36 mouse cellular contexts compared by ENCODE assay signal in genomic region chr3:107611394-107611793, GRCm38 (mm10). TPM values are rescaled to one million over a fixed set of nuclear protein-coding genes. Genes with fewer than 3 reads are reported as not detected.
"Had no signal": no experiment of that assay in that cellular context is flagged by ENCODE, and none has a peak within 500 bp of the region (broad histone marks: within the 10 kb centered on the region; RNA-seq: fewer than 3 reads in every experiment).

No protein-coding gene starts in this region.

- H3K4me3 ChIP-seq: gastrocnemius, adult 2 months; hindbrain, embryonic 10.5 days; hindbrain, embryonic 12.5 days; intestine, embryonic 15.5 days; layer of hippocampus, adult 2 months; left cerebral cortex, adult 2 months; limb, embryonic 10.5 days; limb, embryonic 12.5 days; liver, embryonic 13.5 days; liver, embryonic 15.5 days had no signal

- H3K9ac ChIP-seq: hindbrain, embryonic 12.5 days; hindbrain, embryonic 14.5 days; intestine, embryonic 15.5 days; limb, embryonic 12.5 days; liver, embryonic 13.5 days; liver, embryonic 15.5 days; liver, postnatal 0 days had no signal

- H3K27ac ChIP-seq: gastrocnemius, adult 2 months; hindbrain, embryonic 10.5 days; hindbrain, embryonic 12.5 days; hindbrain, embryonic 14.5 days; intestine, embryonic 15.5 days; layer of hippocampus, adult 2 months; left cerebral cortex, adult 2 months; limb, embryonic 10.5 days; limb, embryonic 12.5 days; liver, embryonic 13.5 days; liver, embryonic 15.5 days had no signal

- H3K27me3 ChIP-seq: intestine, embryonic 15.5 days; limb, embryonic 12.5 days; liver, embryonic 15.5 days had no signal

- ATAC-seq: hindbrain, embryonic 16.5 days; inflammation-experienced regulatory T-cells, adult 6 months; intestine, embryonic 15.5 days; intestine, postnatal 0 days; liver, postnatal 0 days had no signal

- H3K9me3 ChIP-seq: hindbrain, embryonic 10.5 days; hindbrain, embryonic 12.5 days; intestine, embryonic 15.5 days; limb, embryonic 10.5 days; limb, embryonic 12.5 days; liver, embryonic 13.5 days; liver, embryonic 15.5 days had no signal

- DNase-seq: gastrocnemius, adult 2 months; gastrocnemius, postnatal 10 days; gastrocnemius, postnatal 25 days; heart, postnatal 14 days; heart, postnatal 4 days; kidney, adult 18-20 months; kidney, adult 8-10 months; kidney, postnatal 10 days; kidney, postnatal 25 days; liver; liver, embryonic 13.5 days; liver, postnatal 0 days had no signal

- H3K4me2 ChIP-seq: hindbrain, embryonic 12.5 days; hindbrain, embryonic 14.5 days; intestine, embryonic 15.5 days; limb, embryonic 12.5 days; liver, embryonic 11.5 days; liver, embryonic 13.5 days; liver, embryonic 15.5 days had no signal

- H3K4me1 ChIP-seq: hindbrain, embryonic 12.5 days; intestine, embryonic 15.5 days; limb, embryonic 12.5 days had no signal

RNA-seq across cellular contexts. Expression of gene Alx3, which starts 16.6 kb away (rescaled TPM):
- total RNA-seq: gastrocnemius, adult 2 months; gastrocnemius, postnatal 10 days; gastrocnemius, postnatal 25 days; gastrocnemius, postnatal 4 days; granulocyte monocyte progenitor cell, adult 5-6 weeks; heart, adult 8-10 months; heart, postnatal 14 days; heart, postnatal 4 days had no signal
- polyA plus RNA-seq: hindbrain, embryonic 14.5 days; inflammation-experienced regulatory T-cells, adult 6 months; intestine, postnatal 0 days; kidney, embryonic 16.5 days; liver, postnatal 0 days had no signal

RNA-seq across cellular contexts. Expression of gene Gm10961, which starts 19.7 kb away (rescaled TPM):
- total RNA-seq: gastrocnemius, adult 2 months; gastrocnemius, postnatal 10 days; gastrocnemius, postnatal 25 days; gastrocnemius, postnatal 4 days; granulocyte monocyte progenitor cell, adult 5-6 weeks; heart, adult 8-10 months; heart, postnatal 14 days; heart, postnatal 4 days; layer of hippocampus, adult 2 months; layer of hippocampus, postnatal 10 days; layer of hippocampus, postnatal 25 days; left cerebral cortex, adult 2 months; left cerebral cortex, postnatal 14 days; left cerebral cortex, postnatal 36 days had no signal
- polyA plus RNA-seq: frontal cortex, adult 2 months; hindbrain, embryonic 10.5 days; hindbrain, embryonic 12.5 days; hindbrain, embryonic 14.5 days; hindbrain, embryonic 16.5 days; inflammation-experienced regulatory T-cells, adult 6 months; intestine, embryonic 15.5 days; intestine, postnatal 0 days; kidney, embryonic 14.5 days; kidney, embryonic 16.5 days; limb, embryonic 10.5 days; limb, embryonic 12.5 days; limb, embryonic 14.5 days; liver, embryonic 11.5 days; liver, embryonic 13.5 days; liver, embryonic 15.5 days; liver, postnatal 0 days had no signal

RNA-seq across cellular contexts. Expression of gene Ubl4b, which starts 56.5 kb away (rescaled TPM):
- total RNA-seq: gastrocnemius, adult 2 months; gastrocnemius, postnatal 10 days; gastrocnemius, postnatal 25 days; gastrocnemius, postnatal 4 days; granulocyte monocyte progenitor cell, adult 5-6 weeks; heart, adult 8-10 months; heart, postnatal 14 days; heart, postnatal 4 days; layer of hippocampus, adult 2 months; layer of hippocampus, postnatal 10 days; layer of hippocampus, postnatal 25 days; left cerebral cortex, postnatal 36 days had no signal
- polyA plus RNA-seq: hindbrain, embryonic 10.5 days; hindbrain, embryonic 12.5 days; hindbrain, embryonic 14.5 days; hindbrain, embryonic 16.5 days; inflammation-experienced regulatory T-cells, adult 6 months; intestine, embryonic 15.5 days; intestine, postnatal 0 days; kidney, embryonic 14.5 days; kidney, embryonic 16.5 days; liver, embryonic 11.5 days; liver, embryonic 13.5 days; liver, embryonic 15.5 days; liver, postnatal 0 days had no signal
